Mouse (Mus musculus) urinary bladder, postnatal 14 days (tissue): Measurements from ENCODE around the gene Creb3.
"Not testable (repeated sequence)": the region's sequence is repeated elsewhere in the genome, so short reads cannot be mapped to it uniquely, and the experiment has no call there.

Experiments used
- DNase-seq: peaks from one replicate; pipeline ENCODE4 v3.0.0; 2021; ENCODE audit warnings: low spot score

The Creb3 gene

GRCm38 (mm10) chr4:43583421-43583820 is 21.3 kb downstream of the Creb3 start:
- no peak for DNase-seq

- no peak for DNase-seq
Observed at GRCm38 (mm10) chr4:43584444-43585416, 22.6 kb downstream of the Creb3 start, which contains the start of gene Msmp. Msmp (minus strand) TSS chr4:43584494.

- no peak for DNase-seq
Observed at GRCm38 (mm10) chr4:43585682-43586081, 23.6 kb downstream of the Creb3 start.

GRCm38 (mm10) chr4:43586411-43586810 is 24.3 kb downstream of the Creb3 start:
- no peak for DNase-seq

GRCm38 (mm10) chr4:43587681-43588080 is 25.5 kb downstream of the Creb3 start:
- no peak for DNase-seq

GRCm38 (mm10) chr4:43591543-43591942 is 29.4 kb downstream of the Creb3 start:
- no peak for DNase-seq

GRCm38 (mm10) chr4:43591961-43592360 is 29.8 kb downstream of the Creb3 start:
- DNase-seq, result no peak

GRCm38 (mm10) chr4:43593453-43593852 is 31.3 kb downstream of the Creb3 start:
- DNase-seq, result no peak

GRCm38 (mm10) chr4:43596597-43596996 is 34.5 kb downstream of the Creb3 start:
- not testable (repeated sequence) for DNase-seq

GRCm38 (mm10) chr4:43598200-43598599 is 36.1 kb downstream of the Creb3 start:
- DNase-seq, result no peak

GRCm38 (mm10) chr4:43598650-43599380 is 36.7 kb downstream of the Creb3 start:
- DNase-seq, result no peak

GRCm38 (mm10) chr4:43600195-43600934 is 38.2 kb downstream of the Creb3 start:
- DNase-seq, result no peak

- DNase-seq, result no peak
Observed at GRCm38 (mm10) chr4:43604099-43604498, 42.0 kb downstream of the Creb3 start.

GRCm38 (mm10) chr4:43604751-43605685 is 42.9 kb downstream of the Creb3 start:
- DNase-seq, result no peak

- DNase-seq, result no peak
Observed at GRCm38 (mm10) chr4:43612534-43612933, 50.4 kb downstream of the Creb3 start.

GRCm38 (mm10) chr4:43613060-43613730 is 51.1 kb downstream of the Creb3 start:
- no peak for DNase-seq
